Mouse (Mus musculus) ovary, adult 18-20 months (tissue): Measurements from ENCODE around the gene Gpr21.
"Not testable (repeated sequence)": the region's sequence is repeated elsewhere in the genome, so short reads cannot be mapped to it uniquely, and the experiment has no call there.

Source experiments
- DNase-seq: peaks from one replicate; pipeline ENCODE4 v3.0.0; 2022; ENCODE audit warnings: low spot score, mixed read lengths

Gpr21 gene

GRCm38 (mm10) chr2:37516030-37516710 lies at the start of gene Gpr21:
Gene Gpr21 (plus strand): TSS chr2:37516332.
- no peak for DNase-seq

GRCm38 (mm10) chr2:37479559-37479958 lies 36.6 kb upstream of the Gpr21 start:
- DNase-seq, result no peak

- DNase-seq, result no peak
Measured at GRCm38 (mm10) chr2:37480039-37480438, 36.1 kb upstream of the Gpr21 start.

GRCm38 (mm10) chr2:37484165-37484564 lies 32.0 kb upstream of the Gpr21 start:
- no peak for DNase-seq

- no peak for DNase-seq
Measured at GRCm38 (mm10) chr2:37485370-37485769, 30.8 kb upstream of the Gpr21 start.

GRCm38 (mm10) chr2:37486408-37486807 lies 29.7 kb upstream of the Gpr21 start:
- no peak for DNase-seq

GRCm38 (mm10) chr2:37488956-37489355 lies 27.2 kb upstream of the Gpr21 start:
- no peak for DNase-seq

GRCm38 (mm10) chr2:37497321-37497720 lies 18.8 kb upstream of the Gpr21 start:
- DNase-seq, result no peak

- not testable (repeated sequence) for DNase-seq
Measured at GRCm38 (mm10) chr2:37505856-37506255, 10.3 kb upstream of the Gpr21 start.

- DNase-seq, result no peak
Measured at GRCm38 (mm10) chr2:37511134-37511901, 4.8 kb upstream of the Gpr21 start.

- no peak for DNase-seq
Measured at GRCm38 (mm10) chr2:37516922-37517462, 860 bp downstream of the Gpr21 start.

GRCm38 (mm10) chr2:37518561-37519285 lies 2.6 kb downstream of the Gpr21 start:
- no peak for DNase-seq

GRCm38 (mm10) chr2:37519286-37519640 lies 3.1 kb downstream of the Gpr21 start:
- DNase-seq, result no peak

GRCm38 (mm10) chr2:37527587-37527986 lies 11.5 kb downstream of the Gpr21 start:
- no peak for DNase-seq

- no peak for DNase-seq
Measured at GRCm38 (mm10) chr2:37529397-37529796, 13.3 kb downstream of the Gpr21 start.

GRCm38 (mm10) chr2:37530766-37531165 lies 14.6 kb downstream of the Gpr21 start:
- no peak for DNase-seq

GRCm38 (mm10) chr2:37531639-37532038 lies 15.5 kb downstream of the Gpr21 start:
- DNase-seq, result no peak

GRCm38 (mm10) chr2:37549346-37550012 lies 33.3 kb downstream of the Gpr21 start:
- no peak for DNase-seq

GRCm38 (mm10) chr2:37556366-37556765 lies 40.2 kb downstream of the Gpr21 start:
- no peak for DNase-seq

GRCm38 (mm10) chr2:37565579-37565978 lies 49.4 kb downstream of the Gpr21 start:
- DNase-seq, result no peak

- no peak for DNase-seq
Measured at GRCm38 (mm10) chr2:37566035-37566434, 49.9 kb downstream of the Gpr21 start.

GRCm38 (mm10) chr2:37569888-37570287 lies 53.8 kb downstream of the Gpr21 start:
- no peak for DNase-seq
